Mouse (Mus musculus): ENCODE results near the gene Rnf186. TPM values are rescaled to one million over a fixed set of nuclear protein-coding genes. Genes with fewer than 3 reads are reported as not detected.
A peak's percentile ranks its signal among the peaks of the same experiment; 100 is the strongest.
"Not testable (repeated sequence)": the region's sequence is repeated elsewhere in the genome, so short reads cannot be mapped to it uniquely, and the experiment has no call there.

Gene Rnf186
- polyA plus RNA-seq, 1 experiment from 2014 or later: not detected

DNA sequence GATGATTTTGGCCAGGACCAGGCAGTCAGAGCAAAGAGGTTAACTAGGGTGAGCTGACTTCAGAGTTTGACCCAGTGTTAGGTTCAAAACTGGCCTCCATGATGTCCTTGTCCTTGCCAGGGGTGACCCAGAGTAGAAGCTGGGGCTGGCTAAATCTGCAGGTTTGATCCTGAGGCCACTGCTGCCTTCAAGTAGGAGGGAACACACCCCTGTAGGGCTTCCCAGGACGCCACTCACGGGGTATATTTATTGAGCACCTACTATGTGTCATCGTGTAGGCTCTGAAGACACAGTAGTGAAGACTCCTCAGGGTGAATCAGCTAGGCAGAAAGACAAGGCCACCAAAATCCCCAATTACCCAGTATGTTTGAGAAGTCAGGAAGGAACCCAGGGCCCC is 6.8 kb downstream of the Rnf186 start:
- no peak; the same call in 1 of the 2 replicates for ATAC-seq (ENCODE audit: low FRiP score)
- peak overlapping the region; percentile 77; the same call in 1 of the 2 replicates for H3K9ac ChIP-seq

DNA sequence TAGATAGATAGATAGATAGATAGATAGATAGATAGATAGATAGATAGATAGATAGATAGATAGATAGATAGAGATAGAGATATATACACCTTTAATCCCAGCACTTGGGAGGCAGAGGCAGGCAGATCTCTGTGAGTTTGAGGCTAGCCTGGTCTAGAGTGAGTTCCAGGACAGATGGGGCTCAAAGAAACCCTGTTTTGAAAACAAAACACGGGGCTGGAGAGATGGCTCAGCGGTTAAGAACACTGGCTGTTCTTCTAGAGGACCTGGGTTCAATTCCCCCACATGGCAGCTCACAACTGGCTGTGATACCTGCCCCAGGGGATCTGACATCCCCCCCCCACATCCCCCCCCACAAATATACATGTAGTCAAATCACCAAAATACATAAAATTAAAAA is 7.6 kb downstream of the Rnf186 start:
- H3K27me3 ChIP-seq; ATAC-seq (ENCODE audit: low FRiP score); H3K9ac ChIP-seq; H3K36me3 ChIP-seq (replicated peaks); H3K9me3 ChIP-seq; H3K4me3 ChIP-seq (replicated peaks); H3K27ac ChIP-seq; H3K4me2 ChIP-seq: not testable (repeated sequence)
- H3K4me1 ChIP-seq: peaks cover 16% of the 10 kb centered on the region
- WGBS: 81% methylated on average over 2 of the region's 2 CpGs

More for the DNA sequence above, 6.8 kb downstream of the Rnf186 start:
- peak overlapping the region; percentile 55; the same call in 1 of the 2 replicates for H3K4me3 ChIP-seq (replicated peaks)
- WGBS: 57% methylated on average over 3 of the region's 3 CpGs
- no peaks in the 10 kb centered on the region for H3K9me3 ChIP-seq
- peaks cover 16% of the 10 kb centered on the region for H3K4me1 ChIP-seq
- H3K27me3 ChIP-seq: no peaks in the 10 kb centered on the region
- no peak overlapping the region for H3K27ac ChIP-seq
- H3K36me3 ChIP-seq (replicated peaks): no peaks in the 10 kb centered on the region
- peak overlapping the region; percentile 95 for H3K4me2 ChIP-seq

DNA sequence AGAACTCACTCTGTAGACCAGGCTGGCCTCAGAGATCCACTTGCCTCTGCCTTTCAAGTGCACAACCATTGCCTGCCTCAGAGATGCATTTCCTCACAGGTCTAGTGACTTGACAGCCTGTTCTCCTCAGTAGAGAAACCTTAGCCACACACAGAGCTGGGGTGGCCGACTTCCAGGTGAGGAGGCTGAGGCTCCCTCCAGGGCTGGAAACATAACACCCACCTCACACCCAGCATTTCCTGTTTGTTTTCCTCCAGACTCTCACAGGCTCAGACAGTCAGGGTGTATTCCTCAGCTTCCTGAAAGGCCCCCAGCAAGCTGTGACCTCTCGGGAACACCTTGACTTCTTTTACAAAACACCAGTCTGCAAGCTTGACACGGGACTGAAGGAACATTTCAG is 8.3 kb downstream of the Rnf186 start:
- no peak overlapping the region for H3K27ac ChIP-seq
- H3K4me2 ChIP-seq: no peak overlapping the region
- 82% methylated on average over 3 of the region's 3 CpGs for WGBS
- no peak for ATAC-seq (ENCODE audit: low FRiP score)
- no peaks in the 10 kb centered on the region for H3K9me3 ChIP-seq
- no peaks in the 10 kb centered on the region for H3K36me3 ChIP-seq (replicated peaks)
- H3K9ac ChIP-seq: no peak overlapping the region
- H3K27me3 ChIP-seq: no peaks in the 10 kb centered on the region
- peaks cover 16% of the 10 kb centered on the region for H3K4me1 ChIP-seq
- no peak overlapping the region for H3K4me3 ChIP-seq (replicated peaks)

DNA sequence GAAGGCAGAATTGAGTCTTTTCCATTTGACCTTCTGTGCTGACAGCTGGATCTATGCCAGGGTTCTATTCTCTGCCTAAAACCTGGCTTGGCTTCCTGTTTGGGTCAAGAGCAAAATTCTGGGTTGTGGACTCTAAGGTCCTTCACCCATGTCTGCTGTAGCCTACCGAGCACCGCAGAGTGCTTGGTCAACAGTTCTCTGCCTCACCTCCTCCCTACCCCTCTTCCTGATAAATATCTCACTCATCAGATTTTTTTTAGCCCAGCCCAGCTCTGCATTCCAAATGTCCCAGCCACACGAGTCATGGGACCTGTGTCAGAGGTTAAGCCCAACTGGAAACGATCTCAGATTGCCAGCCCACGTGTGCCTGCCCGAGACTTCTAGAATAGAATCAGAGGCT is 9.1 kb downstream of the Rnf186 start:
- ATAC-seq (ENCODE audit: low FRiP score): no peak
- WGBS: 86% methylated on average over 6 of the region's 6 CpGs

DNA sequence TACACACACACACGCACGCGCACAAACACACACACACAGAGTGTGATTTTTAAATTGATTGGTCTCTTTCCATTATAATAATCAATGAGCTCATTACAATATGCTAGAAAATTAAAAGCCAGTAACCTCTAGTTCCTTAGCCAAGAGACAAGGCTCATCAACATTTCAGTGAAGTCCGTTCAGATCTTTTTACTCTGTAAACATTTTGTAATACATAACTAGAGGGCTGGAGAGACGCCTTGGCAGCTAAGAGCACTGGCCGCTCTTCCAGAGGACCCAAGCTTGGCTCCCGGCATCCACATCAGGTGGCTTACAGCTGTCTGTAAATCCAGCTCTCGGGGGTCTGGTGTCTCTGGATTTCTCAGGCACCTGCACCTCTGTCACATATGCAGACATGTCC is 13.1 kb downstream of the Rnf186 start:
- no peaks in the 10 kb centered on the region for H3K36me3 ChIP-seq (replicated peaks)
- H3K9me3 ChIP-seq: no peaks in the 10 kb centered on the region
- no peaks in the 10 kb centered on the region for H3K4me1 ChIP-seq
- 91% methylated on average over 8 of the region's 8 CpGs for WGBS
- no peak overlapping the region for H3K4me2 ChIP-seq
- no peak overlapping the region for H3K27ac ChIP-seq
- H3K4me3 ChIP-seq (replicated peaks): no peak overlapping the region
- H3K9ac ChIP-seq: no peak overlapping the region
- no peaks in the 10 kb centered on the region; the same call in 1 of the 2 replicates for H3K27me3 ChIP-seq
- ATAC-seq (ENCODE audit: low FRiP score): no peak

More for the DNA sequence above, 9.1 kb downstream of the Rnf186 start:
- H3K9me3 ChIP-seq: no peaks in the 10 kb centered on the region
- no peaks in the 10 kb centered on the region for H3K36me3 ChIP-seq (replicated peaks)
- peaks cover 16% of the 10 kb centered on the region for H3K4me1 ChIP-seq
- no peak overlapping the region for H3K9ac ChIP-seq
- no peak overlapping the region for H3K4me2 ChIP-seq
- H3K27me3 ChIP-seq: no peaks in the 10 kb centered on the region
- no peak overlapping the region for H3K4me3 ChIP-seq (replicated peaks)
- H3K27ac ChIP-seq: no peak overlapping the region

DNA sequence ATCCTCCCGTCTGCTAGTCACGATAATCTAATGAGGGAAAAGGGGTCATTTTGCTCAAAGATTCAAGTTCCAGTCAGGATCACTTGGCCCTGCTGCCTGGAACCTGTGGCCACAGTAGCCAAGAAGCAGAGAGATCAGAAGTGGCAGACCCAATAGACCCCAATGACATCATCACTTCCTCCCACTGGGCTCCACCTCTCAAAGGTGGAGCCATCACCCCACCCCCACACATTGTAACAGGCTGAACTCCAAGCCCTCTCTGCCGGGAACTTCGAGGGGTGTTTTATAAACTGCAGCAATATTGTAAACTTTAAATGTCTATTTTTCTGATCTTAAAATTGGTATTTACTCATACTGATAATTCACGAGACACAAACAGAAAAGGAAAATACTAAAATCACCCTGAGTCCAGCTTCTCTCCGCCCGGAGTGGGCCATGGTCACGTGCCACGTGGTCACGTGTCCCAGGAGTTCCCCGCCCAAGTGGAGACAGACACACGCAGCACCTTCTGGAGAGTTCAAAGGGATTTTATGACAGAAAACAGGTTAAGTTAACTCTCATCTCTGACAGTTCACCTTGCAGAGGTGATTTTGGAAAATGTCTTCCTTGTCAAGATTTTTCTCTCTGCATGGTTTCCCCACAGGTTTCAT is 14.0 kb downstream of the Rnf186 start:
- H3K36me3 ChIP-seq (replicated peaks): no peaks in the 10 kb centered on the region
- H3K4me2 ChIP-seq: peak overlapping the region; percentile 33
- H3K4me1 ChIP-seq: no peaks in the 10 kb centered on the region
- H3K9ac ChIP-seq: no peak overlapping the region
- no peak overlapping the region for H3K4me3 ChIP-seq (replicated peaks)
- ATAC-seq (ENCODE audit: low FRiP score): no peak
- no peaks in the 10 kb centered on the region for H3K9me3 ChIP-seq
- H3K27ac ChIP-seq: no peak overlapping the region
- WGBS: 22% methylated on average over 12 of the region's 12 CpGs
- no peaks in the 10 kb centered on the region; the same call in 1 of the 2 replicates for H3K27me3 ChIP-seq

DNA sequence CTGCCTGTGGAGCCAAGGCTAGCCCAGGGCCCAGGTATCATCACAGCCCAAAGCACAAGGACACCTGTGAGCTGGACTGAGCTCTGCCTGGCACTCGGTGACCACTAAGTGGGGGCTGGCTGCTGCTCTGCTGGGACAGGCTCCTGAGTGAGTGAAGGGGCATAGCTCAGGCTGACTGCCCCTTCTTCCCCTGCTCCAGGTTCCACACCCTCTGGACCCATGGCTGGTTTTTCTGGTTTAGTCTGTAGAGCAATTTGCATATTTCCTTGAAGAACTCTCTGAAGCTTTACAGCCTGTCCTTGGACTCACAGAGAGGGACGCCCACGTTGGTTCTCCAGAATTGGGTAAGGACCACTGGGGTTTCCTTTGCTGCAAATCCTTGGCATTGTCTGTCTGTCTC is 16.5 kb downstream of the Rnf186 start:
- no peak for ATAC-seq (ENCODE audit: low FRiP score)

DNA sequence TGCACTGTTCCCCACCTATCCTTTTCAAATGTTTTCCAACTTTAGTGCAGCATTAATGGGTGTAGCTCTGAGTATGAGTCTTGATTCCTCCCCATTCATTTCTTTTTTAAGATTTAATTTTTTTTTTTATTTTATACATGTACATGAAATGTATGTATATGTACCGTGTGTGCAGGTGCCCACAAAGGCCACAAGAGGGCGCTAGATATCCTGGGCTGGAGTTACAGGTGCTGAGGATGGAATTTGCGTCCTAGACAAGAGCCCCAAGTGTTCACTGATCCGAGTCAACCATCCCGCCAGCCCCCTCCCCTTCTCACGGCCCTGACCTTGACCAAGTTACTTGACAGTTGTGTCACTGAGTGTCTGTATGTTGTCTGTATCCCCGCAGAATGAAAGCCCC is 17.8 kb downstream of the Rnf186 start:
- ATAC-seq (ENCODE audit: low FRiP score): no peak
- H3K9ac ChIP-seq: no peak overlapping the region
- no peaks in the 10 kb centered on the region; the same call in 1 of the 2 replicates for H3K27me3 ChIP-seq
- WGBS: 71% methylated on average over 7 of the region's 7 CpGs
- no peaks in the 10 kb centered on the region for H3K36me3 ChIP-seq (replicated peaks)
- no peak overlapping the region for H3K27ac ChIP-seq
- no peaks in the 10 kb centered on the region for H3K9me3 ChIP-seq
- no peak overlapping the region for H3K4me3 ChIP-seq (replicated peaks)
- H3K4me1 ChIP-seq: 0 out of 2 replicates have a peak, but pooled peaks cover 3% of the 10 kb centered on the region
- no peak overlapping the region for H3K4me2 ChIP-seq

More for the DNA sequence above, 16.5 kb downstream of the Rnf186 start:
- Histone ChIP-seq H3K27me3 (no peaks in the 10 kb centered on the region; the same call in 1 of the 2 replicates), H3K9ac (no peak overlapping the region), H3K4me1 (0 out of 2 replicates have a peak, but pooled peaks cover 3% of the 10 kb centered on the region), H3K4me3 (replicated peaks) (no peak overlapping the region), H3K36me3 (replicated peaks) (no peaks in the 10 kb centered on the region), H3K9me3 (no peaks in the 10 kb centered on the region), H3K4me2 (no peak overlapping the region), H3K27ac (no peak overlapping the region)
- 64% methylated on average over 3 of the region's 3 CpGs for WGBS

DNA sequence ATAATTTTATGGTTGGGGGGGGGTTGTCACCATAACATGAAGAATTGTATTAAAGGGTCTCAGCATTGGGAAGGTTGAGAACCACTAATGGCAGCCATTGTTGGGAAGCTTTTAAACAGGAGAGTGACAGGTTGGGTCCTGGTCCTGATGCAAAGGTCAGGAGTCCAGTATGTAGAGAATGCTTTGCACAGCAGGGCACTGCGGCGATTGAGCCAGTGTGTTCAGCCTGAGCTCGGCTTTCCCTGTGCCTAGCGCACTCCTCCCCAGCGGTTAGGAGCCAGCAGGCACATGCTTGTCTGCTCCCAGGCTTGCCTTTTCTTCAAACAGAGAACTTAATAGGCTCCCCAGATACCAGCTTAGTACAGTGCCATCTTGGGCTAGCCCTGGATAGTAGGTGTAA is 19.4 kb downstream of the Rnf186 start:
- H3K27me3 ChIP-seq: no peaks in the 10 kb centered on the region; the same call in 1 of the 2 replicates
- H3K27ac ChIP-seq: no peak overlapping the region
- H3K4me1 ChIP-seq: 0 out of 2 replicates have a peak, but pooled peaks cover 3% of the 10 kb centered on the region
- 22% methylated on average over 5 of the region's 5 CpGs for WGBS
- no peak overlapping the region for H3K4me3 ChIP-seq (replicated peaks)
- no peak overlapping the region for H3K9ac ChIP-seq
- H3K36me3 ChIP-seq (replicated peaks): no peaks in the 10 kb centered on the region
- no peak for ATAC-seq (ENCODE audit: low FRiP score)
- H3K9me3 ChIP-seq: no peaks in the 10 kb centered on the region
- H3K4me2 ChIP-seq: no peak overlapping the region

DNA sequence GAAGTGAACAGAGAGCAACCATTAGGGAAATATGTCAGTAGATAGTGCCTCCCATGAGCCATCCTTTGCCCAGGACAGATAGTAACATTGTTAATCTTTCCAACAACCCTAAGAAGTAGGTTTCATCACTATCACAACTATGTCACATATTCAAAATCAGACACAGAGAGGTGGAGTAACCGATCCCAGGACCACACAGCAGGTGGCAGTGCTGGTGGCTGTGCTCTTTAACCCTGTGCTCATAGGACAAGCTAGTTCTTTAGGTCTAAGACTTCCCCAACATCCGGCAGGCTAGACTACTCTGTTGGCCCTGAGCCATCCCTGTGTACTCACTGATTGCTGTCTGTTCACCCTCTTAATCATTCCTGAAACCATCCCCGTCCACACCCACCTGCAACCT is 27.5 kb downstream of the Rnf186 start:
- Histone ChIP-seq H3K4me1 (no peaks in the 10 kb centered on the region), H3K4me3 (replicated peaks) (no peak overlapping the region), H3K36me3 (replicated peaks) (no peaks in the 10 kb centered on the region), H3K27ac (no peak overlapping the region), H3K4me2 (no peak overlapping the region), H3K9ac (no peak overlapping the region), H3K27me3 (no peaks in the 10 kb centered on the region), H3K9me3 (no peaks in the 10 kb centered on the region)
- ATAC-seq (ENCODE audit: low FRiP score): no peak
- WGBS: 83% methylated on average over 3 of the region's 3 CpGs

DNA sequence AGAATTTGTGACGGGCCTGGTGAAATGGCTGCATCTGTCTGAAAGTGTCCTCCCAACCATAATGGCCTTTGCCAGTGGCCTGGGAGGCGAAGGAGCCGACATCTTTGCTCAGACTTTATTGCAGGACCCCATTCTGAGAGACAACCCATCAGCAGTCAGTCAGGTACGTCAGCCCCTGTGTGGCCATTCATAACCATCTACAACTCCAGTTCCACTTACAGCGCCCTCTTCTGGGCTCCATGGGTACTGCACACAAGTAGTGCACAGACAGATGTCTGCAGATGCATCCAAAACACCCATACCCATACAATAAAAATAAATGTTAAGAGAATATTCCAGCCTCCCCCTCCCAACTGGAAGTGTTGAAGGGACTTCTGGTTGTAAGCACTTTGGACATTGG is 29.5 kb downstream of the Rnf186 start:
- H3K36me3 ChIP-seq (replicated peaks): no peaks in the 10 kb centered on the region
- H3K4me3 ChIP-seq (replicated peaks): no peak overlapping the region
- no peak overlapping the region for H3K4me2 ChIP-seq
- H3K9ac ChIP-seq: no peak overlapping the region
- no peak for ATAC-seq (ENCODE audit: low FRiP score)
- no peaks in the 10 kb centered on the region for H3K9me3 ChIP-seq
- WGBS: 76% methylated on average over 5 of the region's 5 CpGs
- H3K27me3 ChIP-seq: no peaks in the 10 kb centered on the region
- H3K4me1 ChIP-seq: no peaks in the 10 kb centered on the region
- H3K27ac ChIP-seq: no peak overlapping the region

DNA sequence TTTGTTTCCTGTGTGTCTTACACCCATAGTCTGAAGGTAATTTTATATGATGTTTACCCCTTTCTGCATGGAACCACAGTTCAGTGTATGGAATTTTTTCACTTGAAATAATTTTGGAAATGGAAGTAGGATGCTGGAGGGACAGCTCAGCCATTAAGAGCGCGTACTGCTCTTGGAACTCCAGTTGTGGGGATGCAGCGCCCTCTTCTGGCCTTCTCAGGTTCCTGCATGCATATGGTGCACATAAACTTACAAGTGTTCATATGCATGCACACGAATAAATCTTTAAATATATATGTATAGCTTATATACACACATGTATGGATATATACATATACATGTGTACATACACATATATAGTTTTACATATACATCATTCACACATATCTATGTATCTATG is 30.2 kb downstream of the Rnf186 start:
- ATAC-seq (ENCODE audit: low FRiP score): no peak
- H3K27me3 ChIP-seq: no peaks in the 10 kb centered on the region
- H3K4me3 ChIP-seq (replicated peaks): no peak overlapping the region
- no peak overlapping the region for H3K9ac ChIP-seq
- no peaks in the 10 kb centered on the region for H3K36me3 ChIP-seq (replicated peaks)
- H3K4me2 ChIP-seq: no peak overlapping the region
- no peaks in the 10 kb centered on the region for H3K4me1 ChIP-seq
- 89% methylated on average over 4 of the region's 4 CpGs for WGBS
- no peaks in the 10 kb centered on the region for H3K9me3 ChIP-seq
- H3K27ac ChIP-seq: no peak overlapping the region

DNA sequence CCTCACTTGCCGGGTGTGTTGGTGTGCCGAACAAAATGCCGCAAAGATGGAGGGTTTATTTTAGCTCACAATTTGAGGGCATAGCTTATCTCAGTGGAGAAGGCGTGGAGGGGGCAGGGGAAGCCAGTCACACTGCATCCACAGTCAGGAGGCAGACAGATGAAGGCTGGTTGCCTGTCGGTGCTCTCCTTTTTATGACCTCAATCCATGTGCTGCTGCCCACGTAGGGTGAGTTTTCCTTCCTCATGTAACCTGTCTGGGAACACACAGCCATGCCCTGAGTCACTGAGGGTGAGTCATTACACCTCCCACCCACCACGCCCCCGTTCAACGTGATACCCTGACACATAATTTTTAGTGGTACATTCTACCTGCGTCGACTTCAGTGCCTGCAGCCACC is 31.7 kb downstream of the Rnf186 start:
- no peak overlapping the region for H3K27ac ChIP-seq
- H3K9me3 ChIP-seq: no peaks in the 10 kb centered on the region
- H3K4me3 ChIP-seq (replicated peaks): no peak overlapping the region
- no peaks in the 10 kb centered on the region for H3K27me3 ChIP-seq
- ATAC-seq (ENCODE audit: low FRiP score): no peak
- no peak overlapping the region for H3K9ac ChIP-seq
- H3K4me2 ChIP-seq: no peak overlapping the region
- H3K36me3 ChIP-seq (replicated peaks): no peaks in the 10 kb centered on the region
- H3K4me1 ChIP-seq: no peaks in the 10 kb centered on the region
- 87% methylated on average over 11 of the region's 11 CpGs for WGBS
